Mouse (Mus musculus) stomach, postnatal 0 days (tissue): Measurements from ENCODE around the gene Phf12. TPM values are rescaled to one million over a fixed set of nuclear protein-coding genes. Genes with fewer than 3 reads are reported as not detected.

Experiments used
- ATAC-seq: fragments of 200-750 bp; cut with Nextera tagmentation; 2 replicates; pipeline ENCODE4 v1.8.0; 2017; ENCODE audit not compliant: low FRiP score, low TSS enrichment
- DNase-seq: peaks from one replicate; pipeline ENCODE4 v3.0.0-alpha.2; 2016; ENCODE audit warnings: low spot score
- H3K27ac ChIP-seq: fragments of 300-500 bp; sonication (generic); replicated peaks from 2 replicates; pipeline ENCODE4 v1.5.1; 2014; ENCODE audit warnings: mild to moderate bottlenecking, control low read depth
- H3K27me3 ChIP-seq: fragments of 300-500 bp; sonication (generic); 2 replicates; pipeline ENCODE4 v1.6.1; 2014; ENCODE audit warnings: low read length; ENCODE audit not compliant: control insufficient read depth, insufficient read depth
- H3K36me3 ChIP-seq: fragments of 300-500 bp; sonication (generic); 2 replicates; pipeline ENCODE4 v1.6.1; 2014; ENCODE audit warnings: low read length, mixed read lengths; ENCODE audit not compliant: control insufficient read depth, insufficient read depth
- H3K4me1 ChIP-seq: fragments of 300-500 bp; sonication (generic); replicated peaks from 2 replicates; pipeline ENCODE4 v1.6.1; 2014; ENCODE audit warnings: antibody characterized with exemption; ENCODE audit not compliant: control insufficient read depth, insufficient read depth
- H3K4me2 ChIP-seq: fragments of 300-500 bp; sonication (generic); replicated peaks from 2 replicates; pipeline ENCODE4 v1.6.1; 2014; ENCODE audit warnings: low read depth, mild to moderate bottlenecking, control low read depth, moderate library complexity
- H3K4me3 ChIP-seq: fragments of 300-500 bp; sonication (generic); 2 replicates; pipeline ENCODE4 v1.5.1; 2014; ENCODE audit warnings: low read depth, low read length, control low read depth
- H3K9ac ChIP-seq: fragments of 300-500 bp; sonication (generic); 2 replicates; pipeline ENCODE4 v1.6.1; 2014; ENCODE audit warnings: mild to moderate bottlenecking, low read length, control low read depth, mixed read lengths
- H3K9me3 ChIP-seq: fragments of 300-500 bp; sonication (generic); 2 replicates; pipeline ENCODE4 v1.6.1; 2016; ENCODE audit warnings: low read length; ENCODE audit not compliant: control insufficient read depth
- CTCF ChIP-seq: IDR thresholded peaks from 2 replicates; pipeline ENCODE4 v1.5.1; 2016; ENCODE audit warnings: antibody characterized with exemption, low read depth, mild to moderate bottlenecking, moderate library complexity
- EP300 ChIP-seq: optimal IDR thresholded peaks from 2 replicates; pipeline ENCODE3; 2016; ENCODE audit warnings: antibody characterized with exemption
- WGBS: fragments of 180-500 bp; shearing (Covaris S2); extraction: QIAGEN DNeasy Blood & Tissue Kit; methylation state at CpG from one replicate; pipeline ENCODE4 v1.1.7; 2014; 5-methylcytosine and 5-hydroxymethylcytosine counted together
- polyA plus RNA-seq: library from polyadenylated mRNA; unstranded; fragments of >200 nt; fragmentation: Nextera tagmentation; extraction: Ambion mirVana; gene quantifications from 2 replicates; pipeline ENCODE4 v1.2.1, GENCODE M21; 2015

Phf12 gene
- polyA plus RNA-seq, 1 experiment from 2014 or later = 5.3 TPM

DNA sequence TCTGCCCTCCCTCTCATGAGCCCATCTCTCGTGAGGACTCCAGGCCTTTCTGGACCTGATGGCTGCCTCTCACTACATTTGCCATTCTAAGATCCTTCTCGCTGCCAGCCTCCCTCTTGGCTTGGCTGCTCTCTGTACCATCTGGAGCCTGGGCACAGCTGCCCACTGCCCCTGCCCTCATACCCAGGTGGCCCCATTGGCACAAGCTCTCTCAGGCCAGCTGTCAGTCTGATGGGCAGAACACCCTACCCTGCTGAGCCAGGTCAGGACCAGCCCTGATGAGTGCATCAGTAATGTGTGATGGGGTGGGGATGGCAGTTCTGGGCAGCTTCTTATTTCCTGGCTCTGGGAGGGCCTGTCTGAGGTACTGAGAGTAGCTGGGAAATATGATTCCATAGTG lies 24.3 kb upstream of the Phf12 start:
- no peak for TF ChIP-seq EP300
- no peak for TF ChIP-seq CTCF
- H3K9me3 ChIP-seq = no peaks in the 10 kb centered on the region
- ATAC-seq (no peak), DNase-seq (no peak)
- H3K27ac ChIP-seq = no peak overlapping the region
- no peaks in the 10 kb centered on the region for H3K36me3 ChIP-seq
- WGBS = 83% methylated on average over 2 of the region's 2 CpGs
- no peaks in the 10 kb centered on the region for H3K4me1 ChIP-seq
- no peak overlapping the region for H3K4me2 ChIP-seq
- no peak overlapping the region for H3K4me3 ChIP-seq
- no peak overlapping the region for H3K9ac ChIP-seq
- H3K27me3 ChIP-seq = no peaks in the 10 kb centered on the region

DNA sequence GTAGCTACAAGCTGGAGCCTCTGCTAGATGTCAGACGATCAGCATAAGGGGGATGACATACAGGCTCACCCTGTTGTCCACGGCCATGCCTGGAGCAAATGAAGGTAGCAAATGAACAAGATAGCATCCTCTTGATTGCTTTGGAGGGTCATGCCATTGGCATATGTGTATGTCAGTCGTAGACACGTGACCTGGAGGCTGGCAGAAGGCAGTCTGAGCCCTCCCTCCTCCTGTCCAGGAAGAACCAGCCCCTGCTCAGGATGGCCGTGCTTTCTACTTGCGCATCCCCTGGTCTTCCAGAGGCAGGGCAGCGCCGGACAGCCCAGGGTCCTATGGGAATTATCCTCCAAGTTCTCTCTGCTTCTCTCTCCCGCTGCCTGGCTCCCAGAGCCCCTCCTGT lies 23.6 kb upstream of the Phf12 start:
- no peaks in the 10 kb centered on the region for H3K4me1 ChIP-seq
- no peaks in the 10 kb centered on the region for H3K27me3 ChIP-seq
- H3K9me3 ChIP-seq = no peaks in the 10 kb centered on the region
- no peak overlapping the region for H3K9ac ChIP-seq
- no peak overlapping the region for H3K4me3 ChIP-seq
- 0 out of 2 replicates have a peak, but pooled peaks have one; percentile 28 for ATAC-seq
- no peak overlapping the region for H3K27ac ChIP-seq
- no peak overlapping the region for H3K4me2 ChIP-seq
- DNase-seq = no peak
- TF ChIP-seq CTCF = no peak
- no peak for TF ChIP-seq EP300
- WGBS = 69% methylated on average over 9 of the region's 9 CpGs
- no peaks in the 10 kb centered on the region for H3K36me3 ChIP-seq

DNA sequence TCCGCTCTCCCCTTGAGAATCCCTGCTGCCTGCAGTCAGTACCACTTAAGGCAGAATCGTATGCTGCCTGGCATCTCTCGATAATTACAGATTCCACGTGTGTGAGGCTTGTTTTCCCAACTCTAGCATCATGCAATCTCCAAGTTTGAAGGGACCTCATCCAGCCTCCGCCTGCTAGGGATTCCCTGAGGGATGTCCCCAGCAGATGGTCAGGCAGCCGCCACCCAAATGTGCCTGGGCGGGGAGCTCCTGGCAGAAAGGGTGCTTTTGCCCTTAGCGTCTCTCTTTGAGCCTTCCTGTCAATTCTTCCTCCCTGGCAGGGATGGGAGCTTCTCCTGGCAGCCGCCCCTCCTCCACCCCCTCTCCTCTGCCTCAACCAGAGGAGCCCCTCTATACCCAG lies 22.4 kb upstream of the Phf12 start:
- TF ChIP-seq EP300 (no peak), CTCF (no peak)
- ATAC-seq = no peak

DNA sequence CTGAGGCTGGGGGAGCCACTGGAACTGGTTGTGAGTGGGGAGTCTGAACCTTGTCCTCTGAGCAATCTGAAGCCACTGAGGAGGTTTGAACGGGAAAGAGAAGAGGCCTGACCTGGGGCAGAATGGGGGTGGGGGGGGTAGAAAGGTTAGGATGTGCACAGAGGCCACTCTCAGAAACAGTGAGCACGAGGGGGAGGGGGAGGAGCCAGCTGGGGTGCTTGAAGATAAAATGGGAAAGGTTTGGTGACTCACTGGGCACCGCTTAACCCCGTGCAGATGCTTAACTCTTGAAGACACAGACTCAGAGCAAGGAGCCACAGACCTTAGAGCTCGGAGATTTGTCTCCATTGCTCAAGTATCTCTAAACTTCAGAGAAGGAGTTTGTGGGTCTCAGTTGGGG lies 21.7 kb upstream of the Phf12 start:
- Histone ChIP-seq H3K4me3 (no peak overlapping the region), H3K9ac (no peak overlapping the region), H3K9me3 (no peaks in the 10 kb centered on the region), H3K27ac (no peak overlapping the region), H3K36me3 (no peaks in the 10 kb centered on the region), H3K4me1 (no peaks in the 10 kb centered on the region), H3K27me3 (no peaks in the 10 kb centered on the region), H3K4me2 (no peak overlapping the region)
- no peak for DNase-seq
- TF ChIP-seq CTCF (no peak), EP300 (no peak)
- no peak for ATAC-seq
- WGBS = 37% methylated on average over 5 of the region's 5 CpGs

More for the DNA sequence above, 22.4 kb upstream of the Phf12 start:
- 56% methylated on average over 9 of the region's 9 CpGs for WGBS
- DNase-seq = no peak
- H3K4me2 ChIP-seq = no peak overlapping the region
- no peak overlapping the region for H3K9ac ChIP-seq
- no peaks in the 10 kb centered on the region for H3K27me3 ChIP-seq
- H3K4me3 ChIP-seq = no peak overlapping the region
- H3K4me1 ChIP-seq = no peaks in the 10 kb centered on the region
- no peak overlapping the region for H3K27ac ChIP-seq
- H3K36me3 ChIP-seq = no peaks in the 10 kb centered on the region
- no peaks in the 10 kb centered on the region for H3K9me3 ChIP-seq

DNA sequence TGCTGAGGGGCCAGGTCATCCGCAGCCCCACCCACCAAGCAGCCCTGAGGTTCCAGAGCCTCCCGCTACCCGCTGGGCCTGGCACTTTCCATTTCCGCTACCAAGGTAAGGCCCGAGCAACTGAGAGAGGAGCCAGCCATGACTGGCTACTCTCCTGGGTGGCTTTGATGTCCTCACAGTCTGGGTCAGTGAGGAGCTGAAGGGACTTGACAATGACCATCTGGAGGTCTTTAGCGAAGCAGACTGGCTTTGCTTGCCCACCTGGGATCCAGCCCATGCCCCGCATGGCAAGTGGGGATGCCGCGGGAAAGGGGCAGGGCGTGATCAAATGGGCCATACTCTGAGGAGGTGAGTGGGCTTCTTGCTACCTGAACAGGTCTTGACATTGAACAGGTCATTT lies 19.6 kb upstream of the Phf12 start:
- Histone ChIP-seq H3K36me3 (no peaks in the 10 kb centered on the region), H3K27ac (no peak overlapping the region), H3K4me3 (no peak overlapping the region), H3K4me1 (no peaks in the 10 kb centered on the region), H3K9ac (no peak overlapping the region), H3K4me2 (no peak overlapping the region), H3K27me3 (no peaks in the 10 kb centered on the region), H3K9me3 (no peaks in the 10 kb centered on the region)
- no peak for DNase-seq
- WGBS = 80% methylated on average over 10 of the region's 10 CpGs
- ATAC-seq = no peak
- no peak for TF ChIP-seq CTCF
- TF ChIP-seq EP300 = no peak

DNA sequence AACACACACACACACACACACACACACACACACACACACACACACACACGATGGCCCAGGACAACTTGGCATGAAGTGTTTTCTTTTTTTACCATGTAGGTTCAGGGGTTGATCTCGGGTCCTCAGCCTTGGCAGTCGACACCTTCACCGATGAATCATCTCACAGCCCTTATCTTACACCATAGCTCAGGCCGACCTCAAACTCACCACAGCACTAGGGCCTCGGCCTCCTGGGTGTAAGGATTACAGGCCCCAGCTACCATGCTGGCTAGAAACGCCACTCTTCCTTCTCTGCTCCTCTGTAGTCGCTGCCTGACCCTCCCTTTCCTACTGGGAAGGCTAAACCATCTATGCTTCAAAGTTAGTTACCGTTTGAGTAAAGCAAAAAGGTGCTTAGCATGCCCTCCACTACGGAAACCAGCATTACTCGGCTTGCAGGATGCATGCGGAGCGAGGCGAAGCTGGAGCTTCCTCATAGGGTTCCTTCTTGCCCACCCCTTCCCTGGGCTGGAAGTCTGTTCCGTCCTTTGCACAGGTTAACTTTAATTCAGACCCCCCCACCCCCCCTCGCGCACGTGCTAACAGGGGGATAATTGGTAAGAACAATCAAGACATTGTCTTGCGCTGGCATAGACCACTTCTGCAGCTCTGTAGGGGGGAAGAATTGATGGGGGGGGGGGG lies 18.0 kb upstream of the Phf12 start:
- H3K9ac ChIP-seq = no peak overlapping the region
- WGBS = 32% methylated on average over 19 of the region's 19 CpGs
- H3K27ac ChIP-seq = no peak overlapping the region
- H3K36me3 ChIP-seq = no peaks in the 10 kb centered on the region
- no peak overlapping the region for H3K4me3 ChIP-seq
- H3K4me1 ChIP-seq = no peaks in the 10 kb centered on the region
- H3K27me3 ChIP-seq = no peaks in the 10 kb centered on the region
- no peaks in the 10 kb centered on the region for H3K9me3 ChIP-seq
- TF ChIP-seq EP300 (no peak), CTCF (no peak)
- H3K4me2 ChIP-seq = no peak overlapping the region
- DNase-seq = no peak
- ATAC-seq = no peak
